In the genomic region with DNA sequence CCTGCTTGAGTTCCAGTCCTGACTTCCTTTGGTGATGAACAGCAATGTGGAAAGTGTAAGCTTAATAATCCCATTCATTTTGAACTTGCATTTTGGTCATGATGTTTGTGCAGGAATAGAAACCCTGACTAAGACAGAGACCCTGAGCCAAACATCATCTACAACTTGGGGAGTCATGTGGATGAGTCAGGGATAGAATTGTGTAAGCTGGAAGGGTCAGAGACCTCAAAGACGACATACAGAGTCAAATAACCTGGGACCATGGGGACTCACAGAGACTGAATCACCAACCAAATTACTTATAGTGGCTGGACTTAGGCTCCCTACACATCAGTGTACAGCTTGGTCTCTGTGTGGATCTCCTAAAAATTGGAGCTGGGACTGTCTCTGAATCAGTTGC, we compare ENCODE assay signal across 15 mouse cellular contexts. TPM values are rescaled to one million over a fixed set of nuclear protein-coding genes. Genes with fewer than 3 reads are reported as not detected.
DNase-seq lines count a peak whose midpoint lies in the region.
"Had no signal": no experiment of that assay in that cellular context is flagged by ENCODE, and none has a peak within 500 bp of the region (broad histone marks: within the 10 kb centered on the region; RNA-seq: fewer than 3 reads in every experiment).

No protein-coding gene starts in this region.

- peak; percentile 54 for DNase-seq in adrenal gland, adult 2 months
- peak; percentile 17 for DNase-seq in adrenal gland, adult 8-10 months

RNA-seq across cellular contexts. Expression of a gene that starts 7.2 kb away (rescaled TPM):
- total RNA-seq in adrenal gland, adult 2 months (2021) = 1 to 10 TPM in 1 of 2 experiments, not detected in 1; 1.1 TPM
- polyA plus RNA-seq in adrenal gland, adult 2 months (2012; rRNA removed) = not detected in 2 replicates
- total RNA-seq in adrenal gland, adult 8-10 months (2022) = under 1 TPM in 1 of 4 experiments, not detected in 3; 0.28 TPM
- total RNA-seq: adrenal gland, adult 18-20 months; adrenal gland, postnatal 14 days; adrenal gland, postnatal 25 days; adrenal gland, postnatal 36 days; CH12.LX; ES-E14; G1E; MEL had no signal
- polyA plus RNA-seq: activated CD4-positive, CD25-positive, alpha-beta regulatory T cell, adult 4 months; brain, embryonic 14.5 days; CD4-positive, CD25-positive, alpha-beta regulatory T cell, adult 4 months; cerebellum, adult 2 months; G1E; Patski had no signal
